Mouse (Mus musculus) stomach, postnatal 0 days (tissue): ENCODE results near the gene Sort1. TPM values are rescaled to one million over a fixed set of nuclear protein-coding genes. Genes with fewer than 3 reads are reported as not detected.

Source experiments
- ATAC-seq: fragments of 200-750 bp; cut with Nextera tagmentation; 2 replicates; pipeline ENCODE4 v1.8.0; 2017; ENCODE audit not compliant: low FRiP score, low TSS enrichment
- DNase-seq: peaks from one replicate; pipeline ENCODE4 v3.0.0-alpha.2; 2016; ENCODE audit warnings: low spot score
- H3K27ac ChIP-seq: fragments of 300-500 bp; sonication (generic); replicated peaks from 2 replicates; pipeline ENCODE4 v1.5.1; 2014; ENCODE audit warnings: mild to moderate bottlenecking, control low read depth
- H3K27me3 ChIP-seq: fragments of 300-500 bp; sonication (generic); 2 replicates; pipeline ENCODE4 v1.6.1; 2014; ENCODE audit warnings: low read length; ENCODE audit not compliant: control insufficient read depth, insufficient read depth
- H3K36me3 ChIP-seq: fragments of 300-500 bp; sonication (generic); 2 replicates; pipeline ENCODE4 v1.6.1; 2014; ENCODE audit warnings: low read length, mixed read lengths; ENCODE audit not compliant: control insufficient read depth, insufficient read depth
- H3K4me1 ChIP-seq: fragments of 300-500 bp; sonication (generic); replicated peaks from 2 replicates; pipeline ENCODE4 v1.6.1; 2014; ENCODE audit warnings: antibody characterized with exemption; ENCODE audit not compliant: control insufficient read depth, insufficient read depth
- H3K4me2 ChIP-seq: fragments of 300-500 bp; sonication (generic); replicated peaks from 2 replicates; pipeline ENCODE4 v1.6.1; 2014; ENCODE audit warnings: low read depth, mild to moderate bottlenecking, control low read depth, moderate library complexity
- H3K4me3 ChIP-seq: fragments of 300-500 bp; sonication (generic); 2 replicates; pipeline ENCODE4 v1.5.1; 2014; ENCODE audit warnings: low read depth, low read length, control low read depth
- H3K9ac ChIP-seq: fragments of 300-500 bp; sonication (generic); 2 replicates; pipeline ENCODE4 v1.6.1; 2014; ENCODE audit warnings: mild to moderate bottlenecking, low read length, control low read depth, mixed read lengths
- H3K9me3 ChIP-seq: fragments of 300-500 bp; sonication (generic); 2 replicates; pipeline ENCODE4 v1.6.1; 2016; ENCODE audit warnings: low read length; ENCODE audit not compliant: control insufficient read depth
- CTCF ChIP-seq: IDR thresholded peaks from 2 replicates; pipeline ENCODE4 v1.5.1; 2016; ENCODE audit warnings: antibody characterized with exemption, low read depth, mild to moderate bottlenecking, moderate library complexity
- EP300 ChIP-seq: optimal IDR thresholded peaks from 2 replicates; pipeline ENCODE3; 2016; ENCODE audit warnings: antibody characterized with exemption
- WGBS: fragments of 180-500 bp; shearing (Covaris S2); extraction: QIAGEN DNeasy Blood & Tissue Kit; methylation state at CpG from one replicate; pipeline ENCODE4 v1.1.7; 2014; 5-methylcytosine and 5-hydroxymethylcytosine counted together
- polyA plus RNA-seq: library from polyadenylated mRNA; unstranded; fragments of >200 nt; fragmentation: Nextera tagmentation; extraction: Ambion mirVana; gene quantifications from 2 replicates; pipeline ENCODE4 v1.2.1, GENCODE M21; 2015

Sort1 gene
- polyA plus RNA-seq, 1 experiment from 2014 or later = 7.6 TPM

DNA sequence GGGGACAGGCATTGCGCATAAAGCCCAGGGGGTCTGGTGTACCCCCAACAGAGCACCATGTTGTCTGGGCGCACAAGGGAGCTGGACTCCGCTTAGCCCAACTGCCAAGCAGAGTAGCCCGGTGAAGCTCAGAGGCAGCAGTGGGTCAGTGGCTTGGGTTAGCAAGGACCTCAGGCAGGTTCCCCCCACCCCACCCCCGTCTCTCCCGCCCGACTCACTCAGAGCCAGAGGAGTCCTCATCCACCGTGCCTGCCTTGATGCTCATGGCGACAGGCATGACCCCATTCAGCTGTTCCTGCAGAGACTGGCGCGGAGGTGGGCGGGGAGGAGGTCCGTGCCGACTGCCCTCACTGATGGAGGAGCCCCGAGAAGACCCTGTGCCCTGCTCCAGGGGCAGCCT, 108.9 kb downstream of the Sort1 start:
- TF ChIP-seq EP300 = no peak
- no peak for TF ChIP-seq CTCF
- H3K27me3 ChIP-seq = no peaks in the 10 kb centered on the region
- WGBS = 65% methylated on average over 12 of the region's 15 CpGs
- no peak overlapping the region for H3K9ac ChIP-seq
- no peak overlapping the region for H3K4me3 ChIP-seq
- no peaks in the 10 kb centered on the region; the same call in 1 of the 2 replicates for H3K4me1 ChIP-seq
- H3K27ac ChIP-seq = no peak overlapping the region
- ATAC-seq (no peak), DNase-seq (no peak)
- no peak overlapping the region for H3K4me2 ChIP-seq
- no peaks in the 10 kb centered on the region for H3K9me3 ChIP-seq
- no peaks in the 10 kb centered on the region; the same call in 1 of the 2 replicates for H3K36me3 ChIP-seq

DNA sequence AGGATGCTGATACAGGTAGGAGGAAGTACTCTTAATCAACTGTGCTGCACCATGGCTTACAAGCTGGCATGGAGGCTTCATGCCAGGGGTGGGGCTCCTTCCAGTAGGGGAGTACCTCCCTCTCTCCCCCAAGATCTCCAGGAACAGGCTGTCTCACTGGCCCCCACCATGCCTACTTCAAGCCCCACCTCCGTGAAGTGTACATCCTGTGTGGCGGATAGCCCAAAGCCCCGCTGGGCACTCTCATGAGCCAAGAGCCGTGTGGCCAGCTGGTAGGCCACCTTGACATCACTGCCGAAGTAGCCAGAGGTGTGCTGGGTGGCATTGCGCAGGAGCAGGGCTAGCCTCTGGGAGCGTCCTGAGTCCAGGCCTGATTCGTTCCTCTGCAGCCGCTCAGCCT, 114.4 kb downstream of the Sort1 start:
- 91% methylated on average over 9 of the region's 9 CpGs for WGBS
- no peaks in the 10 kb centered on the region; the same call in 1 of the 2 replicates for H3K36me3 ChIP-seq

DNA sequence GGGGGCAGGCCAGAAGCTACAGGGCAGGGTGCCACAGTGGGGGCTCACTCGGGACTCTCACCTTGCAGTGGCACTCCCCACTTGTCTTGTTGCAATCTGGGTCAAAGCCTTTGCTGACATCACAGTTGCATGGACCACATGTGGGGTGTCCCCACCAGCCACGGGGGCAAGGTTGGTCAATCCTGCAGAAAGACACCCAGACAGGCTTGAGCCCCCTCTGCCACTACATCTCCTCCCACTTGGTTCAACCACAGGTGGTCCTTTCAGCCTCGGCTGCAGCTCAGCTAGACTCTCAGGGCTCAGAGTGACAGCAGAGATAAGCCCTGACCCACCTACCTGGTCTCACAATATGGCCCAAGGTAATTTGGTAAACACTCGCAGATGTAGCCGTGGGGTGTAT, 116.6 kb downstream of the Sort1 start:
- Histone ChIP-seq H3K9ac (no peak overlapping the region), H3K9me3 (no peaks in the 10 kb centered on the region), H3K4me1 (no peaks in the 10 kb centered on the region), H3K36me3 (no peaks in the 10 kb centered on the region; the same call in 1 of the 2 replicates), H3K27ac (no peak overlapping the region), H3K27me3 (no peaks in the 10 kb centered on the region), H3K4me2 (no peak overlapping the region), H3K4me3 (no peak overlapping the region)
- 75% methylated on average over 5 of the region's 5 CpGs for WGBS
- ATAC-seq (no peak), DNase-seq (no peak)
- TF ChIP-seq EP300 (no peak), CTCF (no peak)

More for the DNA sequence above, 114.4 kb downstream of the Sort1 start:
- no peaks in the 10 kb centered on the region for H3K4me1 ChIP-seq
- TF ChIP-seq EP300 = no peak
- TF ChIP-seq CTCF = no peak
- H3K9me3 ChIP-seq = no peaks in the 10 kb centered on the region
- DNase-seq (no peak), ATAC-seq (no peak)
- no peak overlapping the region for H3K4me3 ChIP-seq
- no peak overlapping the region for H3K27ac ChIP-seq
- no peak overlapping the region for H3K9ac ChIP-seq
- no peak overlapping the region for H3K4me2 ChIP-seq
- H3K27me3 ChIP-seq = no peaks in the 10 kb centered on the region

DNA sequence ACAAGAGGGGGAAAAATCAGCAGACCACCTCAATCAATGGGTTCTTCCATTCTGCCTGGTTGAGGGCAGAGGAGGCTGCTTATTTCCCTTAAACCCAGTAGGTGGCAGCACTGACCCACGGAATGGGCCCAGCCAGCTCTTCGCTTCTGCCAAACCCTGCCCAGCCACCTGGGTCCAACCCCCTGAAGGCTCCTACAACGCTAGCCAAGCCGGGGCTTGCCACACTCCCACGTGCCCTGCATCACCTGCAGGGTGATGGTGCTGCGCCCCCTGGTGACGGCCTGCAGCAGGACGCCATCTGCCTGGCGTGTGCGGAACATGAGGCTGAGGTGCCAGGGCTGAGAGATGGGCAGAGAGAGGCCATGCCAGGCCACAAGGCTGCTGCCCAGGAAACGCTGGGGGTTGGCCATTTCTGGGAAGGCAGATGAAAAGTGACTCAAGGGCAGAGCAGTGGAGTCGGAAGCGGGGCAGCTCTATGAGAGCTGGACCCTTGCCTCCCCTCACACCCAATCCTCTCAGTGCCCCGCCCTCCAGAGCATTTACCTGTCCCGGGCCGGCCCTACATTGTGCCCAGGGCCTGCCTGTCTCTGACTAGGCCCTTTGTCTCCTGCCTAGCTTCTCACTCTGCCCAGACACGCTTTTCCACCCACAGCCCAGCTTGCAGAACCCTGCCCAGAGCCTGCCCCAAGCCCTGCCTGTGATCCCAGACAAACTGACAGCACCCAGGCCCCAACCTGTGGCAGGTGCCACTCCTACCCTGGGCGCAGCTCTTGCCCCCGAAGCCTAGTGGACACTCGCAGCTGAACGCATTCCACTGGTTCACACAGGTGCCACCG, 118.0 kb downstream of the Sort1 start:
- no peak overlapping the region for H3K4me3 ChIP-seq
- DNase-seq (peak; percentile 96), ATAC-seq (peak; percentile 94)
- WGBS = 24% methylated on average over 22 of the region's 22 CpGs
- no peaks in the 10 kb centered on the region for H3K4me1 ChIP-seq
- H3K9ac ChIP-seq = no peak overlapping the region
- peak overlapping the region; percentile 56 for H3K27ac ChIP-seq
- H3K27me3 ChIP-seq = no peaks in the 10 kb centered on the region
- H3K4me2 ChIP-seq = peak overlapping the region; percentile 36
- no peaks in the 10 kb centered on the region; the same call in 1 of the 2 replicates for H3K36me3 ChIP-seq
- TF ChIP-seq CTCF (peak; percentile 98), EP300 (no peak)
- no peaks in the 10 kb centered on the region for H3K9me3 ChIP-seq

DNA sequence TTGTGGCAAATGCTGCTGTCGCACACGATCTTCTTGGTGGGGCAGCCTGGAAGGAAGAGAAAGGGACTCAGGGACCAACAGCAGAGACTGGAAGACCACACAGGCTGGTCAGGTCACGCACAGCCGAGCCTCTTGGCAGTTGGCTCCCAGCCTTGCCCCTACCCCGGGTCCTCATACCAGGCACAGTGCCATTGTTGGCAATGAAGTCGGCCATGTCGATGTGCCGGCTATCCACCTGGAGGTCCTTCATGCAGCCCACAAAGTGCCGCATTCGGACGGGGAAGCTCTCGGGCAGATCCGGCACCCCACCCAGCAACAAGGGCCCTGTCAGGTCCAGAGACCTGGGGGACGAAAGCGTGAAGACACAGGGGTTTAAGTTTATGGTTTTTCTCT, 118.6 kb downstream of the Sort1 start:
- Histone ChIP-seq H3K27ac (peak overlapping the region; percentile 56), H3K9ac (no peak overlapping the region), H3K9me3 (no peaks in the 10 kb centered on the region), H3K4me1 (no peaks in the 10 kb centered on the region), H3K36me3 (no peaks in the 10 kb centered on the region; the same call in 1 of the 2 replicates), H3K4me2 (no peak overlapping the region), H3K4me3 (no peak overlapping the region), H3K27me3 (no peaks in the 10 kb centered on the region)
- DNase-seq (no peak), ATAC-seq (no peak)
- WGBS = 64% methylated on average over 15 of the region's 15 CpGs
- TF ChIP-seq CTCF = no peak
- TF ChIP-seq EP300 = no peak
